Mouse (Mus musculus) forebrain, embryonic 11.5 days (tissue): Measurements from ENCODE around the gene Bean1. TPM values are rescaled to one million over a fixed set of nuclear protein-coding genes. Genes with fewer than 3 reads are reported as not detected.

Source experiments
- ATAC-seq: fragments of 200-750 bp; cut with Nextera tagmentation; replicated peaks from 2 replicates; pipeline ENCODE4 v1.8.0; 2017; ENCODE audit warnings: moderate TSS enrichment; ENCODE audit not compliant: low FRiP score
- DNase-seq: peaks from one replicate; pipeline ENCODE4 v3.0.0-alpha.2; 2017; ENCODE audit warnings: low spot score
- H3K27ac ChIP-seq: fragments of 300-500 bp; sonication (generic); 2 replicates; pipeline ENCODE4 v1.5.1; 2014; ENCODE audit warnings: low read depth, low read length
- H3K27me3 ChIP-seq: fragments of 300-500 bp; sonication (generic); 2 replicates; pipeline ENCODE4 v1.6.1; 2014; ENCODE audit warnings: mild to moderate bottlenecking, low read length, mixed read lengths; ENCODE audit not compliant: control insufficient read depth, insufficient read depth
- H3K36me3 ChIP-seq: fragments of 300-500 bp; sonication (generic); 2 replicates; pipeline ENCODE4 v1.6.1; 2014; ENCODE audit warnings: mild to moderate bottlenecking, low read length, moderate library complexity, mixed read lengths; ENCODE audit not compliant: control insufficient read depth, insufficient read depth
- H3K4me1 ChIP-seq: fragments of 300-500 bp; sonication (generic); replicated peaks from 2 replicates; pipeline ENCODE4 v1.6.1; 2014; ENCODE audit warnings: low read length, mixed read lengths; ENCODE audit not compliant: control insufficient read depth, insufficient read depth
- H3K4me2 ChIP-seq: fragments of 300-500 bp; sonication (generic); 2 replicates; pipeline ENCODE4 v1.6.1; 2014; ENCODE audit warnings: low read depth, mild to moderate bottlenecking, low read length, moderate library complexity, mixed read lengths; ENCODE audit not compliant: severe bottlenecking
- H3K4me3 ChIP-seq: fragments of 300-500 bp; sonication (generic); 2 replicates; pipeline ENCODE4 v1.5.1; 2014; ENCODE audit warnings: low read depth, low read length
- H3K9ac ChIP-seq: fragments of 300-500 bp; sonication (generic); 2 replicates; pipeline ENCODE4 v1.6.1; 2014; ENCODE audit warnings: low read length
- H3K9me3 ChIP-seq: fragments of 300-500 bp; sonication (generic); 2 replicates; pipeline ENCODE4 v1.6.1; 2016; ENCODE audit warnings: low read length, mixed read lengths; ENCODE audit not compliant: control insufficient read depth
- WGBS: fragments of 180-500 bp; shearing (Covaris S2); extraction: QIAGEN DNeasy Blood & Tissue Kit; methylation state at CpG from one replicate; pipeline ENCODE4 v1.1.7; 2014; 5-methylcytosine and 5-hydroxymethylcytosine counted together
- polyA plus RNA-seq: library from polyadenylated mRNA; unstranded; fragments of >200 nt; fragmentation: Nextera tagmentation; extraction: Ambion mirVana; gene quantifications from 2 replicates; pipeline ENCODE4 v1.2.1, GENCODE M21; 2014

Gene Bean1
- polyA plus RNA-seq, 1 experiment from 2014 or later: 0.16 TPM

DNA sequence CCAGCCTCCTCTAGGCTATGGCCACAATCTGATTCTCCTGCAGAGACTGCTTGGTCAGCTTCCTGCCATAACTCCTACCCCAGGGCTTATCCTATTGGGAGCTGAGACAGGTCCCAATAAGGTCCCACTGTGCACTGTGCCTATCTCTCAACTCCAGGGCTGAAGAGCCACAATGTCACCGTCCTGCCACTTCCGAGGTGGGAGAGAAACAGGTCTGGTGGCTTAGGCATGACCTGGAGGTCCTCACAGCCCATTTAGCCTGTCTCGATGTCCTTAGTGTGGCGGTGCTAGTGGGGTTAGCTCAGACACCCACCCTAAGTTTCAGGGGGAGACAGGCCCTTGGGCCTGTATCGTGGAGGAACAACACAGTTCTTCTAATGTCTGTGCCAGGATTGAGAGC is 47.4 kb downstream of the Bean1 start:
- Histone ChIP-seq H3K9ac (no peak overlapping the region), H3K27ac (no peak overlapping the region), H3K4me1 (no peaks in the 10 kb centered on the region), H3K4me3 (no peak overlapping the region), H3K4me2 (no peak overlapping the region), H3K36me3 (no peaks in the 10 kb centered on the region), H3K27me3 (no peaks in the 10 kb centered on the region), H3K9me3 (no peaks in the 10 kb centered on the region)
- ATAC-seq (no peak), DNase-seq (no peak)
- 89% methylated on average over 5 of the region's 5 CpGs for WGBS

DNA sequence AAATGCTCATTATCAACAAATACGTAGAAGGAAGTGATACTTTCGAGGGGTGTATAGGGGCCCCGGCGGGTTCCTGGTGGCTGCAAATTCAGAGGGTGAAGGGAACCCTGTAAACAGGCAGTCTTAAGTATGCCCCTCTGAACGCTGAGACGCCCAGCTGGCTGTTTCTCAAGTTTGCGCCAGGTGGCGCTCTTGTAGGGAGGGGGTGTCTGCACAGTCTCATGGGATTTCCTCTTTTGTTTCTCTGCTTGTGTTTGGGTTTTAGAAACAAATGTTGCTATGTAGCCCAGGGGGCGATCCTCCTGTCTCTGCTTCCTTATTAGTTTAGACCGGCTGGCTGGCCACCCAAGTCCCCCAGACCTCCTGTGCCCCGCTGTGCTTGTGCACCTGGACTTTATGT is 48.8 kb downstream of the Bean1 start:
- Histone ChIP-seq H3K27me3 (no peaks in the 10 kb centered on the region), H3K4me2 (no peak overlapping the region), H3K9ac (no peak overlapping the region), H3K36me3 (no peaks in the 10 kb centered on the region), H3K27ac (no peak overlapping the region), H3K4me3 (no peak overlapping the region), H3K4me1 (no peaks in the 10 kb centered on the region), H3K9me3 (no peaks in the 10 kb centered on the region)
- ATAC-seq (0 out of 2 replicates have a peak, but pooled peaks have one; percentile 19), DNase-seq (peak; percentile 62)
- WGBS: 23% methylated on average over 11 of the region's 11 CpGs

DNA sequence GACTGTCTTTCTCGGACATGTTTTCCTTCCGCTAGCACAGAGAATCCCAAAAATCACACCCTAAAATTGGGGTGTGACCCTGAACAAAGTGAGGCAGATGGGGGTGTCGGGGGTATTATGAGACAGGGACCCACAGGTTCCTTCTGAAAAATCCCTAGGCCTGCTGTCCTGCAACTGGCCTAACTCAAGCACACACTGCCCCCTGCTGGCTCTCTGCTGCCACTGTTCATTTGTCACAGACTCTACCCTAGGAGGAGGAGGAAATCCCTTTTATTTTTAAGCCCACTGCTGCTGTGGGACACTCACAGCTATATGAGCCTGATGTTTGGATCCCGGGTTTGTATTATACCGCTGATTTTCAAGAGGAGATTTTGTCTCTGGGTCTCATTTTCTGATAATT is 49.6 kb downstream of the Bean1 start:
- Histone ChIP-seq H3K36me3 (no peaks in the 10 kb centered on the region), H3K4me2 (no peak overlapping the region), H3K27me3 (no peaks in the 10 kb centered on the region), H3K9me3 (no peaks in the 10 kb centered on the region), H3K4me1 (no peaks in the 10 kb centered on the region), H3K4me3 (no peak overlapping the region), H3K9ac (no peak overlapping the region), H3K27ac (no peak overlapping the region)
- DNase-seq (peak; percentile 88), ATAC-seq (peak; percentile 72)
- whole genome bisulfite sequencing: 43% methylated on average over 5 of the region's 5 CpGs

DNA sequence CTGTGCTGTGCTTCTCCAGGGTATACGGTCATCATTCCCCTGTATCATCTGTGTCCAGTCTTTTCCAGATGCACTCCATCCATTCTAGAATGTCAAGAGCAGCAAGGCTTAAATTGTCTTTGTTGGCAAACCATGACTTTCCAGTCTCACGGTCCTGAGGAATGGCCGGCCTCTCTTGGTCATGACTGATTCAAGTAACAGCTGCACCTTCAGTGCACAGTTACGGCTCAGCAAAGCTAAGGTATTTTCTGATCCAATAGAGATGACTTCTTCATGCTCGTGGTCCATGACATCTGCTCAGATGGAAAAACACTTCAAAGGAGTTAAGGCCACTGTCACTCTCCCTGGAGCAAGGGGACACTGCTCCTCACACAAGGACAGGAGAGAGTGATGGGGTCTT is 56.8 kb downstream of the Bean1 start:
- 94% methylated on average over 5 of the region's 5 CpGs for WGBS
- H3K4me1 ChIP-seq: no peaks in the 10 kb centered on the region
- no peak overlapping the region for H3K4me3 ChIP-seq
- H3K27ac ChIP-seq: no peak overlapping the region
- H3K36me3 ChIP-seq: peaks cover 5% of the 10 kb centered on the region
- DNase-seq (no peak), ATAC-seq (no peak)
- no peaks in the 10 kb centered on the region for H3K9me3 ChIP-seq
- H3K9ac ChIP-seq: no peak overlapping the region
- no peaks in the 10 kb centered on the region for H3K27me3 ChIP-seq
- H3K4me2 ChIP-seq: no peak overlapping the region

DNA sequence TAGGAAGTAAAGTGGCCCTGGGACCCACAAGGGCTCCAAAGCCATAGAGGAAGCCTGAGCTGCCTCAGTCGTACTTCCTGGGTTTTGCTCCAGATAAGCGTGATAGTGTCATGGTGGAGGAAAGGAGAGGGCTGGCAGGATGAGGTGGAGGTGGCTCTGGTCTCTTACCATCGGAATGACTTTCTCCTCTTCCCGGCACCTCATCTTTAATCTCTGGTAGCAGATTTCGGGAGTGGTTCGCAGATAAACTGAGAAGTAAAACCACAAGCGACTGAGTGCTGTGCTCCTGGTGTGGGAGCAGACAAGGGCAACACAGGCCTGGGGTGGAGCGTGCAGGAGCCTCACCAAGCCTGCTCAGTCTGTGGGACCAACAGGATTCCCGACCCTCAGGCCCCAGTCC is 60.1 kb downstream of the Bean1 start:
- whole genome bisulfite sequencing: 93% methylated on average over 9 of the region's 9 CpGs
- Histone ChIP-seq H3K4me2 (no peak overlapping the region), H3K4me1 (no peaks in the 10 kb centered on the region), H3K9ac (no peak overlapping the region), H3K36me3 (peaks cover 5% of the 10 kb centered on the region), H3K9me3 (no peaks in the 10 kb centered on the region), H3K27ac (no peak overlapping the region), H3K27me3 (no peaks in the 10 kb centered on the region), H3K4me3 (no peak overlapping the region)
- DNase-seq (no peak), ATAC-seq (no peak)

DNA sequence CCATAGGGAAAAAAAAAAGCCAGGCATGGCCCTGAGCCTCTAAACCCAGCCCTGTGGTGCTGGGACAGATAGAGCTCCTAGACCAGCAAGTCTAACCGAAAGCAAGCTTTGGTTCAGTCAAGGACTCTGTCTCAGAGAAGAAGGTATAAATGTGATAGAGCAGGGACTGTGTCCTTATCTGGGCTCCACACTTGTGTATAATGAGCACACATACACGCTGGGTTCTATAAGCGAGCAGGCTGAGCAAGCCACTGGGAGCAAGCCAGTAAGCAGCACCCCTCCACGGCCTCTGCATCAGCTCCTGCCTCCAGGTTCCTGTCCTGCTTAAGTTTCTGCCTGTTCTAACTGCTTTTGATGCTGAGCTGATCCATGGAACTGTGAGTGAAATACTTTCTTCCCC is 61.8 kb downstream of the Bean1 start:
- no peak overlapping the region for H3K9ac ChIP-seq
- no peak overlapping the region for H3K27ac ChIP-seq
- 97% methylated on average over 4 of the region's 4 CpGs for WGBS
- H3K4me1 ChIP-seq: no peaks in the 10 kb centered on the region
- DNase-seq: no peak
- peaks cover 3% of the 10 kb centered on the region for H3K36me3 ChIP-seq
- no peaks in the 10 kb centered on the region for H3K9me3 ChIP-seq
- H3K4me2 ChIP-seq: no peak overlapping the region
- H3K4me3 ChIP-seq: no peak overlapping the region
- H3K27me3 ChIP-seq: no peaks in the 10 kb centered on the region
- no peak for ATAC-seq

DNA sequence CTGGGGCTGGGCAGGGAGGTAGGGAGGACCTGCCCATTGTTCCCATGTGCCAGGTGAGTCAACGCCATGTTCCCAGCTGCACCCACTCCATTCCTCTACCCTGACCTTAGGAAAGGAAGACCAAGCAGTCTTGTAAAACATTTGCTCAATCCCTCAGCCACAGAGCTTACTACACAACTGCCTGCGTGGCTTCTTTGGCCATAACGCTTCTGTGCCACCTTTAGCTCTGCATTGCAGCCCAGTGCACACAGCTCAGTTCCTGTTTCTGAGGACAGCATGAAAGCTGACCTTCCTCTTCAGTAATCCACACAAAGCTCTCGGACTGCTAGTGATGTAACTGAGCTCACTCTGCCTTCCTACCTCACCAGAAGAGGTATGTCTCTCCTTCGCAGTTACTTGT is 62.7 kb downstream of the Bean1 start:
- Histone ChIP-seq H3K4me3 (no peak overlapping the region), H3K4me1 (no peaks in the 10 kb centered on the region), H3K27me3 (no peaks in the 10 kb centered on the region), H3K36me3 (peaks cover 3% of the 10 kb centered on the region), H3K4me2 (no peak overlapping the region), H3K9me3 (no peaks in the 10 kb centered on the region), H3K9ac (no peak overlapping the region), H3K27ac (no peak overlapping the region)
- no peak for DNase-seq
- no peak for ATAC-seq
- WGBS: 93% methylated on average over 5 of the region's 5 CpGs

GRCm38 (mm10) chr8:104234573-104234972 is 64.3 kb downstream of the Bean1 start:
- H3K27ac ChIP-seq: no peak overlapping the region
- H3K9me3 ChIP-seq: no peaks in the 10 kb centered on the region
- H3K36me3 ChIP-seq: peaks cover 2% of the 10 kb centered on the region; the same call in 1 of the 2 replicates
- no peak overlapping the region for H3K4me2 ChIP-seq
- H3K4me3 ChIP-seq: no peak overlapping the region
- no peaks in the 10 kb centered on the region for H3K27me3 ChIP-seq
- no peak for DNase-seq
- WGBS: 47% methylated on average over 6 of the region's 6 CpGs
- H3K4me1 ChIP-seq: no peaks in the 10 kb centered on the region
- H3K9ac ChIP-seq: no peak overlapping the region
- ATAC-seq: no peak

DNA sequence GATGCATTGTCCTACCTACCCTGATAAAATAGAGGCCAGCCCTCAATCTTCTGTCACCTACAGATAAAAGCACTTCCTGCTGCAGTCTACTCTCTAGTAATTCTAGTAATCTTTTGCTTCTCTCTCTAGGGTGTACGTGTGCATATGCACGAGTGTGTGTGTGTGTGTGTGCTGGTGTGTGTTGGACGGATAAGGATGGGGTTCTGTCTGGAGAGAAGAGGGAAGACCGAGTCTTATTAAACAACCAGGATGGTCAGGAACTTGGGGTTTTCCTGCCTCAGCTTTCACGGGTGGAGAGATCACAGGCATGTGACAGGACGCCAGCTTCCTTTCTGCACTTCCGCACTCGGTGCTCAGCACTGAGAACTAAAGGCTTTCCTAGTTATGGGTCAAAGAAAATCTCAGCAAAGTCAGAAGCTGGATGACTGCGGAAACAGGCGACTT is 69.2 kb downstream of the Bean1 start:
- no peak overlapping the region for H3K9ac ChIP-seq
- H3K27ac ChIP-seq: no peak overlapping the region
- no peaks in the 10 kb centered on the region for H3K9me3 ChIP-seq
- 86% methylated on average over 10 of the region's 10 CpGs for WGBS
- no peak overlapping the region for H3K4me2 ChIP-seq
- ATAC-seq: no peak
- no peak for DNase-seq
- H3K4me3 ChIP-seq: no peak overlapping the region
- H3K36me3 ChIP-seq: peaks cover 2% of the 10 kb centered on the region; the same call in 1 of the 2 replicates
- H3K4me1 ChIP-seq: no peaks in the 10 kb centered on the region
- H3K27me3 ChIP-seq: no peaks in the 10 kb centered on the region
